Mouse (Mus musculus) left cerebral cortex, postnatal 36 days (tissue): ENCODE data around the gene Ift27. TPM values are rescaled to one million over a fixed set of nuclear protein-coding genes. Genes with fewer than 3 reads are reported as not detected.

Experiments
- DNase-seq, 2 experiments: peaks; one replicate each; pipeline ENCODE4 v3.0.0; 2021 to 2022; ENCODE audit warnings: low spot score in 2 of 2, mixed read lengths in 1 of 2
- intact Hi-C: fragments of 180-260 bp; cut with DNase I; formaldehyde crosslinking; loops from one replicate; pipeline ENCODE4 v1.15.1; 2025
- total RNA-seq, 2 experiments: library from RNA; stranded (reverse); gene quantifications; 2 replicates each; pipeline ENCODE4 v1.2.3; 2021

Gene Ift27
- 10 to 100 TPM; 34.5 to 38.1 TPM for total RNA-seq

DNA sequence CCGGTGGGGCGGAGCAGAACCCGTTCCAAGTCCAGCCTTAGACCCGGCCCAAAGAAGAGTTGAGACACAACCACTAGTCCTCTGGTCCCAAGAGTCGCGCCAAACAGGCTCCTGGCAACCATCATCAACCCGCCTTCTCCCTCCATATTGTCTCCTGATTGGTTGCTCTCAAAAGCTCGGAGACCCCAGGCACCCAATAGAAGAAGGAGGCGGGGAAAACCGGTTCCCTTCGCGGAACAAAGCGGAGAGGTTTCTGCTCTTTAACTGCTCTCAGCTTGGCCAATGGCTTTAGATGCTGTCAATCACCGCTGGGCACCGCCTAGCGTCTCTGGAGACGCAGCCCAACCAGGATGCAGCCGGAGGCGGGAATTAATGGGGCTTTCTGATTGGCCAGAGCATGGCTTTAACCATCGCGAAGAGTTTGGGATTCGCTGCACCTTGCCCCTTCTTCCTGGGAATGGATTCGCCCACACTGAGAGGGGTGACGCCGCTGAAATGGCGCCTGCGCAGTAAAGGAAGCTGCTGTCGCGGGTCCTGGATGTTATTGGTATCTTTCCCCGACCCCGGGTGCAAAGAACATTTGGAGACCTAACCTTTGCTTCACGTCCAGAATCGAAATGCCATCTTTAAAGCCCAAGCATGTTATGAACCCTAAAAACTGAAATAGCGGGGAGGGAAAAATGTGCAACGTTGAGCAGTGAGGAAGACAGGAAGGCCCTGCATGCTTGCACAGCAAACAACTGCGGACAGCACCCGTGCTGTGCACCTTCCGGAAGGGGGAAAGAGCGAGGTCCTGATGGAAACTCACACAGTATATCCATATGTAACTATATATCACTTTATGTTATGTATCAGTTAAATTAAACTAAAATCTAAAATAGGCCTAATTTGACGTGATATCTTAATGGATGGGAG, at the start of gene Ift27:
Ift27 (minus strand) TSS at position 136 of the 915 bp plus-strand sequence.
- DNase-seq: peak; percentile 98
- intact Hi-C loops: loop anchor here (2.0 to 10.0 kb wide), 3 partner anchors 55 to 361 kb away; partner anchors contain the start of gene C1qtnf6

DNA sequence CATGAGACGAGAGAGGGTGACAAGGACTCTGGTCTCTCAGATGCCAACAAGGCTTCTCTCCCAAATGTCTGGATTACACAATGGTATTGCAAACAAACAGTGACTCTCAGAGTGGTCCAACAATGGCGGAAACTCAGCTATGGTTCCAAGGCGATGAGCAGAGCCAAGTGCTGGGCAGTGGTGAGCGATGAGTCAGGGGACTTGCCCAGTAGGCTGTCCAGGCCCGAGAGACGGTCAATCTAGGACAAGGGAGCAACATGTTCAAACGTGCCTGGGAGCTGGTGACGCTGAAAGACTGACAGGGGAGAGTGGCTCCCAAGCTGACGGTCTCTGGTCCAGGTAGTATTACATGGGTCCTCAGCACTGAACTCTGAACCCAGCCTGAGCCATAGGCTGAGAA, 41.4 kb upstream of the Ift27 start:
- intact Hi-C loops: no loop called here
- DNase-seq: no peak

DNA sequence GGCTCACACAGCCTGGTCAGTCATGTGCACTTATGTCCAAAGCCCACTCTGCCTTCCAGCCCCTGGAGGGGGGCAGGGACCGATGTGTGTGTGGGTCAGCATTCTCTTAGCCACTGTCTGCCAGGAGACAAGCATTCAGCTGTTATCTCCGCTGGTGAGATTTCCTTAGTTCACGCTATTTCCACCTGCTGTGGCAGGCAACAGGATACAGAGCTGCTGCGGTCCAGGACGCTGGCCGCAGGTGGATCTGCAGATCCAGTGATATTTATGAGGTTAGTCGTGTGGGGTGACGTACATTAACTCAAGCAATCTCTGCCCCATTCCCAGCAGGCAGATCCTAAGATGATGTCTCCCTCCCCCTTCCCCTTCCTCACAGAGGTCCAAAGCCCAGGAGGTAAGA, 37.5 kb upstream of the Ift27 start:
- intact Hi-C loops: no loop called here
- no peak for DNase-seq

DNA sequence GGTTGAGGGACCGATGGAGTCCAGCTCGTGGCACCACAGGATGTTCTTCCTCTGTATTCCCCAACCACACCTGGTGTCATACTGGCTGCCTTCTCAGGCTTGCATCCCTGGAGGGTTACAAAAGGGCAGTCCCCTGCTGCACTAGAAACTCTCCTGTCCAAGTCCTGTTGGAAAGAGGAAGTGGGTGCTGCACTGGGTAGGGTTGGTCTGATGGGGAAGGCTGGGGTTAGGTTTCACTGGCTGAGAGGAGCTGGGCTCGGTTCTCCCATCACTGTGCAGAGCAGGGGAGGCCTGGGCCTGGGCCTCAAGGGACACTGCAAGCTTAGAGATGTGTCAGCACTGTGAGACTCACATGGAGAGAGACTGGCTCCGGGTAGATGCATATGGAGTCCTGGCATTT, 36.3 kb upstream of the Ift27 start:
- DNase-seq: no peak
- intact Hi-C loops: no loop called here

DNA sequence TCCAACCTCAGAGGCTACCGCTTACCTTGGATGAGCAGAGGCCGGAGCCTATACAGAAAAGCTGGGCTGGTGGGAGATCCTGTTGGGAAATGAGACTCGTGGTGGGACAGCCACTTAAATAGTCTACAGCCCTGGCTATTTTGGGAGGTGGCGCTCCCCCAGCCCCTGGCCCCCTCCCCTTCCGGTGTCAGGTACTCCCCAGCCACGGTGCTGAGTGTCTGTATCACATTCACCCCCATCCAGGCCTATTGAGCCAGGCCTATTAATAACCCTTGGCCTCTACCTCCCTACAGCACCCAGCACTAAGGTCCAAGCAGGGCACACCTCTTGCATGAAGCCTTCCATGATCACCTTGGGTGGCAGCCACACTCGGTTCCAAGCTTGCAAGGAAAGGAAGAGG, 32.4 kb upstream of the Ift27 start, which contains the start of gene Pvalb:
Pvalb (minus strand) TSS at position 89 of the 400 bp plus-strand sequence.
- intact Hi-C loops: no loop called here
- DNase-seq: no peak

DNA sequence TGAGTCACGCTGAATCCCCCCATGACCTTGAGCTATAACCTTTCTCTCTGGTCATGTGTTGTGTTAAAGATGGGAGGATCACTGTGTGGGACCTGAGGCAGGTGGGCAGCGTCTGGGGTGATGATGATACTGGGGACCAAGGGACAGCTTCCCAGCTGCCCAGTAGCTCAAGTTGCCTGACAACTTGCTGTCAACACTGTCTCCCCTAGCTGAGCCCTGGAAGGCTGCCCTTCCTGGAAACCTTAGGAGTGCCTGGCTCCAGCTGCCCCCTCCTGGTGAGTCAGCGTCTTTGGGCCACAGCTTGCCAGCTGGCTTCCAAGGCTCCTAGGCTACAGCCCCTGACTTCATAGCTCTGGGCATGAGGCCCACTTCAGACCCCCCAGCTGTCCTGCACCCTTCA, 31.3 kb upstream of the Ift27 start:
- intact Hi-C loops: no loop called here
- no peak for DNase-seq

DNA sequence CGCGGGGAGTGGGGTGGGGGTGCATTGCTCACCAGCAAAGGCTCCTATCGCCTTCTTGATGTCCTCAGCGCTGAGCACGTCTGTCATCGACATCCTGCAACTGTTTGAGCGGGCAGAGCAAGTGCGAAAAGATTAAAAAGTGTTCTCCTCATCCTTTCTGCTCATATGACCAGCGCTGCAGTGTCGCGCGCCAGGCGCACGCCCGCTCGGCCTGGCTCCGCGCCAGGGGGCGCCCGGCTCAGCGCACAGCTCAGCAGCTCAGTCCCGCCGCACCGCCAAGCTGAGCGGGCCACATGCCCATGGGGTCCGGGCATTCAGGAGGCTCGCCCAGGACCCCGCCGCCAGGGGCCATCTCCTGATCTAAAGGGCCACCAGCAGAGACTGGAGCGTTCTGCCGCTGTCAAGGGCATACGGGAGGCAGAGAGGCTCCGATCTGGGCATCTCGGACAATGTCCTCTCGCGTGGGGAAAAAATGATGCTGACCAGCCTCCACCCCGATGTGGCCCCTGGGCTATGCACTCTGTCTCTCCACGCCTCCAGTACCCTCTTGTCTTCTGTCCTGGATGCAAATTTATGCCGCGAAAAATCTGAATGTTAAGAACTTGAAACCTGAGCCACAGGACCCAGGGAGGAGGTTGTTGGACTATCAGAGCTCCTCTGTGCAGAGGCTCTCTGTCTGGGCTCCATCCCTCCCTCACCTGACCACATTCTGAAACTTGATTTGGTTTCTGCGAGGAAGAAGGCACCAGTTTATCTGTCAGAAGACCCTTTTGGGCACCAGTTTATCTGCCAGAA, 30.3 kb upstream of the Ift27 start:
- intact Hi-C loops: no loop called here
- peak; percentile 34 to 52 for DNase-seq

DNA sequence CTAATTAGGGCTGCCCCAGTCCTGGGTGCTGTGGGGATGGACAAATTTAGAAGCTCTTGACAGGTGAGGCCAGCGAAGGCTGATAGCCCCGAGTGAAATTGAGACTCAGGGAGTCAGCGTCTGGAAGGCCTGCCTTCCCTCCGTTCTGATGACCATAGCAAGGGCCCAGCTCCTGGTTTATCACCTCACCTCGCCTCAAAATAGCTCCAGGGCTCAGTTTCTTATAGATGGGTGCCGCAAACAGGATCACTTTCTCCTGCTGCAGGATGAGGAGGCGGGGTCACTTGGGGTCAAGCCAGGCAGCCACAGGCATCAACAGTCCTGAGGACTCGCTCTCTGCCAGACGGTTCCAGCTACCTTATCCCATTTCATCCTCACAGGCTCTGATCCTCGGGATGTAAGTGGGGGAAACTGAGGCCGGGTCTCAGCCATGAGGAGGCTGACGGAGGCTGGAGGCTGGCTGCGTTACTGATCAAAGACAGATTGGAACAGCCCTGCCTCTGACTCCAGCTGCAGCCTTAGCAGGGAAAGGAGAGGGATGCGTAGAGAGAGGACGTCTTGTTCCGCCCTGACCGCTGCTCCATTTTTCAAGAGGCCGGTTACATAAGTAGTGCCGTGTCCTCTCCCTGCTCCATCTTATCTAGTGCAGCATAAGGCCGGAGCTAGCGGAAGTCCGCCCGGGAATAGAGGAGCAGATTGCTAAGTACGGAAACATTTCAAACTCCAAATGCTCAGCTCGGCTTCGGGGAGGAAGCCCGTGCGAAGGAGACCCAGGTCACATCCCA, 21.4 kb upstream of the Ift27 start:
- intact Hi-C loops: no loop called here
- peak in 1 of 2 experiments; percentile 23 for DNase-seq

DNA sequence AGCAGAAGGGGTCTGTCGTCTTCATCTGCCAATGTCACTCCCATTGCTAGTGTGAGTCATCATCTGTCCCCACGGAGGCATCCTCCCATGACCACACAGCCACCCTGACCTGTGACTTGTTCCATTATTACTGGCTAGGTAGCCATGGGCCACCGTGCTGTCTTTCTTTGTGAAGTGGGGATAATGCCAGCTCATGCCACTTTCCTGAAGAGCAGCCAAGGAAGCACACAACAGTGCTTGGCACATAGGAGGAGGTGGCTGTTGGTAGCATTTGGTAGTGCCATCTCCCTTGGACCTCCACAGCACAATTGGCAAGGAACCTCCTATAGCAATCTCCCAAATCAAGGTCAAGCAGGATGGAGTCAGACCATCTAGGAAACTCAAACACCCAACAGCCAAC, 20.4 kb upstream of the Ift27 start:
- intact Hi-C loops: no loop called here
- no peak for DNase-seq

DNA sequence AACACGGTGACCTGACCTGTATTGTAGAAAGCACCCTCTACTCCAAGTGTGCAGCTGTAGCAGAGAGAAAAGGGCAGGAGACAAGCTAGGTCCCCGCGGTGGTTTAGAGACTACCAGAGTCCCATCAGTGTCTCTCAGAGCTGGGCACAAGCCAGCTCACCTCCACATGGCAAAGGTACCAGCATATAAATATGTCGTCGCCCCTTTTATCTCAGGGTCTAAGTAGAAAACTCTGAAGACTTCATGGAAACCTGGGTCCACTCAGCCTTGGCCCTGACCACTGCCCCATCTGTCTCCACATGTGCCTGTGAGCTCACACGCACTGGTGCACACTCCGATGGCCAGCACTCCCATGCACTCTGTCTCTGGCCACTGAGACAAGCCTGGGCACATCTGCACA, 15.7 kb upstream of the Ift27 start:
- intact Hi-C loops: loop anchor here (10.0 kb wide), 1 partner anchor 135 kb away; the partner anchor contains the start of gene Csf2rb

DNA sequence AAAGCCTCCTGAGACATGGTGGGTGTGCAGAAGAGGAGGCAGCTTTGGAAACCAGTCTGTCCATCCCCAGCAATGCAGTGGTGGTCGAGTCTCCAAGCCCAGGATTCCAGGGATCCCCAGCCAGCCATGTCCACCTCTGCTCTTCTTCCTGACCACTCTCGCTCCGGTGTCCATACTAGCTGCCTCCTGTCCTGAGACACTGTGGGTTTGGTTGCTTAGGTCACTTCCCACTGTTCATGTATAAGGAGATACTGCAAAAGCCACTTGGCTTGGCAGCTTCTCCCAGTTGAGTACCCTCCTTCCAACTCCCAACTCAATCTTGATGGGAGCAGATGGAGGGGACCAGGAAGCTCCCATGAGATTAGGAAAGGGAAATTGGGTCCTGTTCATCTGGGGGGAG, 14.6 kb upstream of the Ift27 start:
- intact Hi-C loops: loop anchor here (10.0 kb wide), 1 partner anchor 136 kb away; the partner anchor contains the start of gene Csf2rb
- no peak for DNase-seq

More for the DNA sequence above, 15.7 kb upstream of the Ift27 start:
- no peak for DNase-seq

DNA sequence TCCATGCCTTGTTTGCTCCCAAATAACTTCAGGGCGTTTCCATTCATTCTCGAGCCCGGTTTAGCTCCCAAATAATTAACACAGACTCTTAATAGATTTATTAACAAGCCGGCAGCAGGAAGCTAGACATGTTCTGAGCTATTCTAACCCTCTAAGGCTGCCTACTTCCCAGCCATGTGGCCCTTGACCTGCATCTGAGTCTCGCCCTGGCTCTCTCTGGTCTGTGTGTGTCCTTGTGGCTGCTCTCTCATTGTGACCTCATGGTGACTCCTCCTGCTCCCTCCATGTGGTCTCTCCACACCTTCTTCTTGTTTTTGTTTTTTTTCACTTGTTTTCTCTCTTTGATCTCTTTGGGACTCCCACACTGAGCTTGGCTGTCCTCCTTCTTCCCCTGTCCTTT, 13.0 kb upstream of the Ift27 start:
- DNase-seq: no peak
- intact Hi-C loops: loop anchor here (10.0 kb wide), 1 partner anchor 138 kb away; the partner anchor contains the start of gene Csf2rb

DNA sequence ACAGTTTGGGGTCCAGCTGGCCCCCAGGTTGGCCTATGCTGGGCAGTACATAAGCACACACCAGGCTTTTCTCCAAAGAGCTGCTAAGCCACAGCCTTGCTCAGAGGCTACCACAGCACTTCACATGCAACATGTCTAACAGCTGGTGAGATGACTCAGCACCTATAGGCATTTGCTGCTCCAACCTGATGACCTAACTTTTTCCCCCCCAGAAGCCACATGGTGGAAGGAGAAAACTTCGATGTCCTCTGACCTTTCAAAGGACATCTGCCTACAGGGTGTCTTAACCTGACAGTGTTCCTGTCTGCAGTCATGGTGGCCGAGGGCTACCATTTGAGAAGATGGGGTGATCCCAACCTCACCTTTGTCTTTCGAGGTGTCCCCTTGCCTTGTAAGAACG, 11.7 kb upstream of the Ift27 start:
- intact Hi-C loops: loop anchor here (2.0 to 10.0 kb wide), 2 partner anchors 53 to 139 kb away; partner anchors contain the start of gene Csf2rb
- DNase-seq: no peak

DNA sequence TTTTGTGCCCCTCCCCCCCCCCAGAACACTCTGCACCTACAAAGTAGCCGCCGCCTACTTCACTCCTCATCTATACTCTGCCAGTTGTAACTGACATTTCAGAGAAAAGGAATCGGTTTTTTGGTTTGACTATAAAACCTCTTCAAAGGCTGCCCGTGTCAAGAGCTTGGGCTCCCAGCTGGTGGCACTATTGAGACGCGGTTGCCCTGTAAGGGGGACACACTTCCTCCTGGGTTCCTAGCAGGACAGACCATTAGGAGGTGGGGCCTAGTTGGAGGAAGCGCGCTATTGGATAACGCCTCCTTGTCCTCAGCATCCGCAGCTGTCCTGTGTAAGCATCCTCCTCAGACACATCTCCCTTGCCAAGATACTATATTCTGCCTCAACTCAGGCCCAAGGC, 10.9 kb upstream of the Ift27 start:
- no peak for DNase-seq
- intact Hi-C loops: loop anchor here (2.0 to 10.0 kb wide), 2 partner anchors 54 to 140 kb away; partner anchors contain the start of gene Csf2rb

DNA sequence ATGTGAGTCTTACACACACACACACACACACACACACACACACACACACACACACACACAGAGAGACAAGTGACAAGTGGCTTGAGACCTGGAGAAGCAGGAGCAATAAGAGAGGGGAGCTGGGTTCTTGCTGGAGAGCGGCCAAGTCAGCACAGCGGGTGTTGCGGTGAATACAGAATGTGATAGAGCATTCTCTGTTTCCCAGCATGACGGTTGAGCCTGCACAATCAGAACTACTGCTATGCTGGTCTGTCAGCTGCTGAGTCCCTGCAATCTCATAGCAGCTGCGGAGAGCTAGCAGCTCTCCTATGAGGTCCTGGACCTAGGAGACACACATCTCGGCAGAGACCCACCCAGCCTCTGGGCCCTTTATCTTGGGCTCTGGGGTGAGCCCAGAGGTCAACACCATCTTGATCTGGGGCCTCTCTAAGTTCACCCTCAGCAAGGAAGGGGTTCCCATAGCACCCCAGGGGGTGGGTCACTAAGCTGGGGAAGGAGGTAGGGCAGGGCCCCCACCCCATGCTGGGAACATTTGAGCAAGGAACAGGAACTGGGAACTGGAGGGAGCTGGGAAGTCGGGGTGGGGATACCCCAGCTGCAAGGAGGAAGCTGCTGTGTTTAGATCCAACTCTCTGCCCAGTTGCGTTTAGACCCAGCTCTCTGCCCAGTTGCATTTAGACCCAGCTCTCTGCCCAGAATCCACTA, 7.9 kb upstream of the Ift27 start:
- DNase-seq: no peak
- intact Hi-C loops: loop anchor here (10.0 kb wide), 1 partner anchor 143 kb away; the partner anchor contains the start of gene Csf2rb

DNA sequence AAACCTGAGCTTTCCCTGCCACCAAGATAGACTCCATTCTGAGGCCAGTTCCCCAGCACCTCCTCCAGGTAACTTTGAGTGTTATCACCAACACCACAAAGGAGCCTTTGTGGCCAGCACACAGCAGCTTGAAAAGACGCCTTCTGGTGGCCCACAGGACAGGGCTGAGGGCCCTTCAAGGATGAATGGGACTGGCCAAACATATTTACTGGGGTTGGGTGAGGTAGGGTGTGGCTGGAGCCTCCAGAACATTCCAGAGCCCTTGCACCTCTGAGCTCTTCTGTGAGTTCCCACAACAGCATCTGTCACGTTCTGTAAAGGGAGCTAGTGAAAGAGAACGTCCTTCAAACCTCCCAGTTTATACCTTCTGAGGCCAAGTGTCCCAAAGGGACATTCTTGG, 5.9 kb upstream of the Ift27 start:
- no peak for DNase-seq
- intact Hi-C loops: loop anchor here (2.0 to 10.0 kb wide), 3 partner anchors 145 to 355 kb away; partner anchors contain the start of genes C1qtnf6 and Csf2rb

DNA sequence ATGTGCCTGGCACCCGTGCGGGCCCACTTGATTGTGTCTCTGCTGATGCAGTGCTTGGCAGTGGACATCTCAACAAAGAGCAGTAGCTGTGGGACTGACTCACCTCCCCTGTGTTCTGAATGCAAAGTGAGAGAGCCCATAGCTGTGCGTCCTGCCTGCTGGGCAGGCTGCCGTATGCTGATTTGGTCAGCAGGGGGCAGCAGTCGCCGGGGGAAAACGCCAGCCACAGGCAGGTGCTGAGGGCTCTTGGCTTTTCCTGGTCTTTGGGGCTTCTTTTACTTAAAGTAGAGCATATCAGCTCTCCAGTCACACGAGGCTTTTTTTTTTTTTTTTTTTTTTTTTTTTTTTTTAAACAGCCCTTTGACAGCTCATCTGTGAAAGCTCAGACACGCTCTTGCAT, 4.5 kb upstream of the Ift27 start:
- DNase-seq: peak; percentile 84 to 85
- intact Hi-C loops: loop anchor here (2.0 to 10.0 kb wide), 2 partner anchors 162 to 356 kb away; partner anchors contain the start of gene C1qtnf6

DNA sequence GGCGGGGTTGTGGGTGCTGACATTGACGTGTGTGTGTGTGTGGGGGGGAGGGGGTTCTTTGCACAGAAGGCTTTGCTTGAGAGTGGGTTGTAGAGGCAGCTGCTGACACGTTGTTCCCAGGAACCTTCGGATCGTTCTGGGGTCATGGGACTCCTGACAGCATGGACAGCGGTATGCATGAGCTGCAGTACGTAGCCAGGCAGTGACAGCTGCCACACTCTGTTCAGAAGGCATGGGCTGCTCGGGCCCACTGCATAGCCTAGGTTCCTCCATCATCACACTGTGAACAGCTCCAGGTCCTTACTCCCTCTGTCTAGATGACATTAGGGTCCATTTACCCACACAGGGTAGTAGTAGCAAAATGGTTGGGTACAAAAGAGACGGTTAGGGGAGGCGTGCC, 3.4 kb upstream of the Ift27 start:
- intact Hi-C loops: loop anchor here (10.0 kb wide), 1 partner anchor 358 kb away; the partner anchor contains the start of gene C1qtnf6
- DNase-seq: no peak
